Mouse (Mus musculus) ovary, postnatal 14 days (tissue): ENCODE results near the gene Adat2.
A peak's percentile ranks its signal among the peaks of the same experiment; 100 is the strongest.

Experiments
- DNase-seq: peaks from one replicate; pipeline ENCODE4 v3.0.0; 2022; ENCODE audit warnings: low spot score

Adat2 gene

GRCm38 (mm10) chr10:13552646-13553497, at the start of gene Adat2, which contains the start of gene Pex3:
Gene Adat2 (plus strand): TSS chr10:13552894.
Gene Pex3 (minus strand): TSS chr10:13553142.
- peak; percentile 88 for DNase-seq

- no peak for DNase-seq
Observed at GRCm38 (mm10) chr10:13521857-13522256, 30.8 kb upstream of the Adat2 start.

GRCm38 (mm10) chr10:13528155-13528554, 24.5 kb upstream of the Adat2 start:
- no peak for DNase-seq

- no peak for DNase-seq
Observed at GRCm38 (mm10) chr10:13534751-13535150, 17.9 kb upstream of the Adat2 start.

- DNase-seq, result no peak
Observed at GRCm38 (mm10) chr10:13536706-13537105, 16.0 kb upstream of the Adat2 start.

GRCm38 (mm10) chr10:13539769-13540333, 12.8 kb upstream of the Adat2 start:
- DNase-seq, result no peak

GRCm38 (mm10) chr10:13541721-13542120, 11.0 kb upstream of the Adat2 start:
- DNase-seq, result no peak

- DNase-seq, result no peak
Observed at GRCm38 (mm10) chr10:13553498-13553985, 848 bp downstream of the Adat2 start.

GRCm38 (mm10) chr10:13554316-13554715, 1.6 kb downstream of the Adat2 start:
- DNase-seq, result no peak

- no peak for DNase-seq
Observed at GRCm38 (mm10) chr10:13560014-13560674, 7.5 kb downstream of the Adat2 start.

GRCm38 (mm10) chr10:13564364-13565079, 11.8 kb downstream of the Adat2 start:
- DNase-seq, result peak; percentile 51

GRCm38 (mm10) chr10:13565080-13565448, 12.4 kb downstream of the Adat2 start:
- no peak for DNase-seq

- no peak for DNase-seq
Observed at GRCm38 (mm10) chr10:13566393-13566792, 13.7 kb downstream of the Adat2 start.

GRCm38 (mm10) chr10:13569818-13570217, 17.1 kb downstream of the Adat2 start:
- DNase-seq, result no peak

- DNase-seq, result no peak
Observed at GRCm38 (mm10) chr10:13570697-13571538, 18.2 kb downstream of the Adat2 start.

GRCm38 (mm10) chr10:13572003-13572402, 19.3 kb downstream of the Adat2 start:
- no peak for DNase-seq

GRCm38 (mm10) chr10:13572410-13572809, 19.7 kb downstream of the Adat2 start:
- DNase-seq, result no peak

GRCm38 (mm10) chr10:13577123-13577522, 24.4 kb downstream of the Adat2 start:
- DNase-seq, result no peak

- DNase-seq, result no peak
Observed at GRCm38 (mm10) chr10:13587914-13588313, 35.2 kb downstream of the Adat2 start.

GRCm38 (mm10) chr10:13592196-13592595, 39.5 kb downstream of the Adat2 start:
- DNase-seq, result no peak

- no peak for DNase-seq
Observed at GRCm38 (mm10) chr10:13593529-13593928, 40.8 kb downstream of the Adat2 start.
